15 mouse cellular contexts compared by ENCODE assay signal in genomic region chr7:126464836-126465235, GRCm38 (mm10). TPM values are rescaled to one million over a fixed set of nuclear protein-coding genes. Genes with fewer than 3 reads are reported as not detected.
DNase-seq lines count a peak whose midpoint lies in the region; ATAC-seq lines count a peak whose summit lies in the region.
"Had no signal": no experiment of that assay in that cellular context is flagged by ENCODE, and none has a peak within 500 bp of the region (broad histone marks: within the 10 kb centered on the region; RNA-seq: fewer than 3 reads in every experiment).

No protein-coding gene starts in this region.

- H3K4me2 ChIP-seq in kidney, embryonic 15.5 days = no peak overlapping the region
- H3K4me2 ChIP-seq: hindbrain, embryonic 15.5 days; liver, embryonic 15.5 days had no signal

- WGBS in kidney, embryonic 15.5 days = 25% methylated on average over 5 of the region's 5 CpGs

- no peak overlapping the region for H3K9ac ChIP-seq in kidney, embryonic 15.5 days
- H3K9ac ChIP-seq: hindbrain, embryonic 15.5 days; liver, embryonic 15.5 days had no signal

- intact Hi-C loops in gastrocnemius, postnatal 14 days (cut with DNase I; ENCODE audit: low total_unique reads) = no loop called here
- intact Hi-C loops in heart, postnatal 36 days (cut with DNase I) = no loop called here

- no peak for ATAC-seq in kidney, embryonic 15.5 days (replicated peaks; ENCODE audit: low FRiP score)
- ATAC-seq: Patski had no signal

- H3K36me3 ChIP-seq in kidney, embryonic 15.5 days = peaks cover 39% of the 10 kb centered on the region

- no peaks in the 10 kb centered on the region for H3K9me3 ChIP-seq in kidney, embryonic 15.5 days (replicated peaks)
- H3K9me3 ChIP-seq: hindbrain, embryonic 15.5 days; liver, embryonic 15.5 days had no signal

- no peak for DNase-seq in kidney, postnatal 4 days
- peak; percentile 85 for DNase-seq in gastrocnemius, postnatal 14 days
- peak; percentile 23 to 31 for DNase-seq in heart, postnatal 36 days
- DNase-seq in testis, postnatal 10 days (ENCODE audit: low spot score) = peak; percentile 70
- DNase-seq in spleen, postnatal 36 days (ENCODE audit: low spot score in 2 of 2) = no peak
- DNase-seq in ovary, adult 18-20 months (ENCODE audit: low spot score) = no peak
- DNase-seq: cerebellum, adult 2 months; right cerebral cortex, postnatal 25 days; thymus, adult 18-20 months had no signal

- peak overlapping the region; percentile 43; the same call in 1 of the 2 replicates for H3K27ac ChIP-seq in kidney, embryonic 15.5 days
- H3K27ac ChIP-seq: hindbrain, embryonic 15.5 days; kidney, postnatal 0 days; left cerebral cortex, adult 2 months; liver, embryonic 15.5 days had no signal

- H3K4me1 ChIP-seq in kidney, embryonic 15.5 days = peaks cover 48% of the 10 kb centered on the region
- H3K4me1 ChIP-seq: hindbrain, embryonic 15.5 days had no signal

- H3K4me3 ChIP-seq in kidney, embryonic 15.5 days (replicated peaks) = no peak overlapping the region
- H3K4me3 ChIP-seq: hindbrain, embryonic 15.5 days; left cerebral cortex, adult 2 months; liver, embryonic 15.5 days had no signal

- H3K27me3 ChIP-seq in kidney, embryonic 15.5 days = no peaks in the 10 kb centered on the region
- H3K27me3 ChIP-seq: hindbrain, embryonic 15.5 days; liver, embryonic 15.5 days; Patski had no signal

RNA-seq across cellular contexts. Expression of gene Atp2a1, which starts 1.9 kb away (rescaled TPM):
- polyA plus RNA-seq in kidney, embryonic 15.5 days (2015; fragmentation: Nextera tagmentation; extraction: Ambion mirVana) = 13.4 and 25.1 TPM in 2 replicates
- total RNA-seq in gastrocnemius, postnatal 14 days (2021) = over 10,000 TPM; 16,285 to 17,681 TPM
- 1 to 10 TPM; 1.1 to 1.2 TPM for total RNA-seq in heart, postnatal 36 days (2021)

RNA-seq across cellular contexts. Expression of gene Sh2b1, which starts 10.4 kb away (rescaled TPM):
- 52.7 and 56.0 TPM in 2 replicates for polyA plus RNA-seq in kidney, embryonic 15.5 days (2015; fragmentation: Nextera tagmentation; extraction: Ambion mirVana)
- total RNA-seq in gastrocnemius, postnatal 14 days (2021) = 10 to 100 TPM; 47.1 to 47.6 TPM
- 10 to 100 TPM; 40.0 to 42.2 TPM for total RNA-seq in heart, postnatal 36 days (2021)

RNA-seq across cellular contexts. Expression of gene Tufm, which starts 22.3 kb away (rescaled TPM):
- 154 and 156 TPM in 2 replicates for polyA plus RNA-seq in kidney, embryonic 15.5 days (2015; fragmentation: Nextera tagmentation; extraction: Ambion mirVana)
- total RNA-seq in gastrocnemius, postnatal 14 days (2021) = 100 to 1,000 TPM; 117 to 146 TPM
- 100 to 1,000 TPM; 287 to 327 TPM for total RNA-seq in heart, postnatal 36 days (2021)

RNA-seq across cellular contexts. Expression of gene Rabep2, which starts 36.3 kb away (rescaled TPM):
- 34.5 and 35.7 TPM in 2 replicates for polyA plus RNA-seq in kidney, embryonic 15.5 days (2015; fragmentation: Nextera tagmentation; extraction: Ambion mirVana)
- 10 to 100 TPM; 12.1 to 12.7 TPM for total RNA-seq in gastrocnemius, postnatal 14 days (2021)
- 1 to 10 TPM; 7.5 to 9.0 TPM for total RNA-seq in heart, postnatal 36 days (2021)

RNA-seq across cellular contexts. Expression of gene Atxn2l, which starts 38.4 kb away (rescaled TPM):
- polyA plus RNA-seq in kidney, embryonic 15.5 days (2015; fragmentation: Nextera tagmentation; extraction: Ambion mirVana) = 49.3 and 51.7 TPM in 2 replicates
- 10 to 100 TPM; 31.1 to 32.4 TPM for total RNA-seq in gastrocnemius, postnatal 14 days (2021)
- total RNA-seq in heart, postnatal 36 days (2021) = 10 to 100 TPM; 37.1 to 37.9 TPM

Comparison
In these comparisons a context has a peak if more than half of its experiments do, and no peak if none do; other contexts are left out.
1. DNase-seq: peak in gastrocnemius, postnatal 14 days (single experiment), heart, postnatal 36 days (2 of 2) and testis, postnatal 10 days (single experiment); none in kidney, postnatal 4 days (0 of 2), spleen, postnatal 36 days (0 of 2) and ovary, adult 18-20 months (single experiment).
2. RNA of gene Atp2a1, which starts 1.9 kb away (total RNA-seq): 16,285 to 17,681 TPM in gastrocnemius, postnatal 14 days; 1.1 to 1.2 TPM in heart, postnatal 36 days; every median in the first group is over 1,000 times any median in the second.